8 mouse cellular contexts compared by ENCODE assay signal in the genomic region with DNA sequence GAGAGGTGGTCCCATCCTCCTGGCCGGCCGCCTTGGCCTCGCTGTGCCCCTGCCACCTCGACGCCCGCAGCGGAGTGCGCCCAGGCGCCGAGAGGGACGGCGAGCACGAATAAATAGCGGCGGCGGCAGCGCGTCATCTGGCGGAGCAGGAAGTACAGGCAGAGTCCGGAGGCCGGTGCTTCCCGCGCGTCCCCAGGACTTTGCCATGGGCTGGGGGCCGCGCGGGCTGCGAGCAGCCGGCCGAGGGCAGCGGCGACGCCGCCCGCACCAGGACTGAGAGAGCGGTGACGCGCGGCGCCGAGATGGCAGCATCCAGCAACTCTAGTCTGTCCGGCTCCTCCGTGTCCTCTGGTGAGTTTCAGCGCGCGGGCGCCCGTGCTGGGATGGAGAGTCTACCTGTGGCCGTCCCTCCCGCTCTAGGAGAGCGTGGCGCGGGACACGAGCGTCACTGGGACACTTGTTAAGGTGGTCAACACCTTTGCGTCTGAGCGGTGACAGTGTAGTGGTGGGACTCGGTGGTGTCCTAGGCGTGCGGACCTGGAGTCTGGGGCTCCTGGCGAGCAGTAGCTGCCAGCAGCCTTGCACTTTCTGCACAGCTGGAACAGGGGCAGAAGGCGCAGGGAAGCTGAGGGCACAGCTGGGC. TPM values are rescaled to one million over a fixed set of nuclear protein-coding genes. Genes with fewer than 3 reads are reported as not detected.
A peak's percentile ranks its signal among the peaks of the same experiment; 100 is the strongest.
DNase-seq lines count a peak whose midpoint lies in the region; ATAC-seq and TF ChIP-seq lines count a peak whose summit lies in the region.

No protein-coding gene starts in this region.

- TF ChIP-seq POLR2A in bone marrow macrophage, adult 2 months (IDR thresholded peaks at IDR 0.05; ENCODE audit: borderline replicate concordance, low read depth, low read length) = no peak
- 0 out of 2 replicates have a peak, but pooled peaks have one; percentile 25 for TF ChIP-seq POLR2A in thymus, adult 2 months (IDR thresholded peaks at IDR 0.05; ENCODE audit: control insufficient read depth, extremely low read depth, insufficient read depth, low read length, poor library complexity)

- H3K27ac ChIP-seq in bone marrow macrophage, adult 2 months (ENCODE audit: insufficient read depth, low read depth, low read length) = no peak overlapping the region
- H3K27ac ChIP-seq in embryonic facial prominence, embryonic 15.5 days (replicated peaks) = peak overlapping the region; percentile 63
- peak overlapping the region; percentile 77 for H3K27ac ChIP-seq in lung, embryonic 15.5 days
- H3K27ac ChIP-seq in neural tube, embryonic 14.5 days (ENCODE audit: low read depth, low read length) = peak overlapping the region; percentile 95
- no peak overlapping the region for H3K27ac ChIP-seq in thymus, adult 2 months (ENCODE audit: control insufficient read depth, insufficient read depth, low read length)

- H3K36me3 ChIP-seq in embryonic facial prominence, embryonic 15.5 days = no peaks in the 10 kb centered on the region
- H3K36me3 ChIP-seq in lung, embryonic 15.5 days = no peaks in the 10 kb centered on the region
- no peaks in the 10 kb centered on the region for H3K36me3 ChIP-seq in neural tube, embryonic 14.5 days (ENCODE audit: control insufficient read depth, insufficient read depth, low read length)
- no peaks in the 10 kb centered on the region for H3K36me3 ChIP-seq in thymus, adult 2 months (ENCODE audit: control insufficient read depth, insufficient read depth, low read length)

- no peaks in the 10 kb centered on the region for H3K9me3 ChIP-seq in embryonic facial prominence, embryonic 15.5 days (replicated peaks)
- H3K9me3 ChIP-seq in lung, embryonic 15.5 days = no peaks in the 10 kb centered on the region
- H3K9me3 ChIP-seq in neural tube, embryonic 14.5 days (ENCODE audit: control insufficient read depth, low read length) = no peaks in the 10 kb centered on the region

- H3K4me2 ChIP-seq in embryonic facial prominence, embryonic 15.5 days (replicated peaks) = peak overlapping the region; percentile 99
- H3K4me2 ChIP-seq in lung, embryonic 15.5 days = peak overlapping the region; percentile 99
- peak overlapping the region; percentile 88 for H3K4me2 ChIP-seq in neural tube, embryonic 14.5 days (ENCODE audit: low read depth, low read length)

- peaks cover 7% of the 10 kb centered on the region for H3K4me1 ChIP-seq in bone marrow macrophage, adult 2 months (ENCODE audit: control insufficient read depth, insufficient read depth, low read length)
- peaks cover 18% of the 10 kb centered on the region; the same call in 1 of the 2 replicates for H3K4me1 ChIP-seq in embryonic facial prominence, embryonic 15.5 days
- H3K4me1 ChIP-seq in lung, embryonic 15.5 days = peaks cover 22% of the 10 kb centered on the region
- peaks cover 7% of the 10 kb centered on the region; the same call in 1 of the 2 replicates for H3K4me1 ChIP-seq in neural tube, embryonic 14.5 days (ENCODE audit: control insufficient read depth, insufficient read depth, low read length)
- no peaks in the 10 kb centered on the region; the same call in 1 of the 2 replicates for H3K4me1 ChIP-seq in thymus, adult 2 months (replicated peaks; ENCODE audit: control insufficient read depth, insufficient read depth, low read length)

- H3K27me3 ChIP-seq in embryonic facial prominence, embryonic 15.5 days = peaks cover 18% of the 10 kb centered on the region
- H3K27me3 ChIP-seq in lung, embryonic 15.5 days = peaks cover 38% of the 10 kb centered on the region; the same call in 1 of the 2 replicates
- no peaks in the 10 kb centered on the region; the same call in 1 of the 2 replicates for H3K27me3 ChIP-seq in neural tube, embryonic 14.5 days (ENCODE audit: control insufficient read depth, insufficient read depth, low read length)
- peaks cover 9% of the 10 kb centered on the region; the same call in 1 of the 2 replicates for H3K27me3 ChIP-seq in thymus, adult 2 months (ENCODE audit: control insufficient read depth, insufficient read depth, low read length)

- intact Hi-C loops in heart, postnatal 36 days (cut with DNase I) = loop anchor here (2.0 to 5.0 kb wide), 2 partner anchors 39 to 78 kb away; no protein-coding TSS in a partner anchor

- under 1% methylated on average over 57 of the region's 62 CpGs for WGBS in embryonic facial prominence, embryonic 15.5 days
- WGBS in lung, embryonic 15.5 days = under 1% methylated on average over 58 of the region's 62 CpGs
- under 1% methylated on average over 62 of the region's 62 CpGs for WGBS in neural tube, embryonic 14.5 days
- WGBS in thymus, adult 2 months = under 1% methylated on average over 62 of the region's 62 CpGs

- peak; percentile 70 for DNase-seq in heart, postnatal 36 days
- DNase-seq in kidney, postnatal 4 days = peak; percentile 79 to 88
- peak; percentile 30 for DNase-seq in thymus, adult 2 months

- TF ChIP-seq CTCF in bone marrow macrophage, adult 2 months (IDR thresholded peaks at IDR 0.05; ENCODE audit: low read depth, low read length) = no peak
- TF ChIP-seq CTCF in thymus, adult 2 months (IDR thresholded peaks at IDR 0.05; ENCODE audit: borderline replicate concordance, control insufficient read depth, extremely low read depth, insufficient read depth, low read length, poor library complexity) = no peak

- peak; percentile 68 for ATAC-seq in CD4-positive, CD25-positive, alpha-beta regulatory T cell, adult 4 months
- peak; percentile 57 for ATAC-seq in embryonic facial prominence, embryonic 15.5 days (ENCODE audit: insufficient number of reproducible peaks, low FRiP score, low TSS enrichment, low read depth)
- peak; percentile 77 for ATAC-seq in lung, embryonic 15.5 days (ENCODE audit: borderline replicate concordance, extremely low read depth, low FRiP score, low TSS enrichment)
- ATAC-seq in neural tube, embryonic 14.5 days (ENCODE audit: low read depth) = peak; percentile 76

- peak overlapping the region; percentile 65 for H3K4me3 ChIP-seq in bone marrow macrophage, adult 2 months (ENCODE audit: insufficient read depth, low read length)
- H3K4me3 ChIP-seq in embryonic facial prominence, embryonic 15.5 days (replicated peaks) = peak overlapping the region; percentile 70
- peak overlapping the region; percentile 79 for H3K4me3 ChIP-seq in lung, embryonic 15.5 days
- peak overlapping the region; percentile 67 for H3K4me3 ChIP-seq in neural tube, embryonic 14.5 days (ENCODE audit: low read depth, low read length)
- peak overlapping the region; percentile 59 for H3K4me3 ChIP-seq in thymus, adult 2 months (ENCODE audit: control insufficient read depth, insufficient read depth, low read length)

- peak overlapping the region; percentile 62 for H3K9ac ChIP-seq in embryonic facial prominence, embryonic 15.5 days
- H3K9ac ChIP-seq in lung, embryonic 15.5 days = peak overlapping the region; percentile 78
- H3K9ac ChIP-seq in neural tube, embryonic 14.5 days (replicated peaks; ENCODE audit: low read depth, low read length) = peak overlapping the region; percentile 97

RNA-seq across cellular contexts. Expression of a gene that starts 0.6 kb away (rescaled TPM):
- 10 to 100 TPM in 1 of 2 experiments, 1 to 10 TPM in 1; 3.1 to 10.5 TPM for polyA plus RNA-seq in CD4-positive, CD25-positive, alpha-beta regulatory T cell, adult 4 months (2017; shearing (Covaris generic))
- polyA plus RNA-seq in bone marrow macrophage, adult 2 months (2012; ENCODE audit: insufficient read depth, insufficient read length, missing spikeins) = 8.0 and 9.5 TPM in 2 replicates
- 11.1 and 12.2 TPM in 2 replicates for polyA plus RNA-seq in embryonic facial prominence, embryonic 15.5 days (2015; fragmentation: Nextera tagmentation; extraction: Ambion mirVana)
- total RNA-seq in heart, postnatal 36 days (2021) = 1 to 10 TPM; 2.6 to 3.2 TPM
- polyA plus RNA-seq in lung, embryonic 15.5 days (2015; fragmentation: Nextera tagmentation; extraction: Ambion mirVana) = 13.0 and 13.6 TPM in 2 replicates
- 23.5 and 30.1 TPM in 2 replicates for polyA plus RNA-seq in neural tube, embryonic 14.5 days (2014; fragmentation: Nextera tagmentation; extraction: Ambion mirVana)
- 6.1 and 7.6 TPM in 2 replicates for polyA plus RNA-seq in thymus, adult 2 months (2012; rRNA removed)

Comparison
In these comparisons a context has a peak if more than half of its experiments do, and no peak if none do; other contexts are left out.
1. H3K27ac ChIP-seq: peak in embryonic facial prominence, embryonic 15.5 days (single experiment), lung, embryonic 15.5 days (single experiment) and neural tube, embryonic 14.5 days (single experiment); none in bone marrow macrophage, adult 2 months (single experiment) and thymus, adult 2 months (single experiment).
2. DNase-seq: peak in every context shown above with its lines; median percentile 84 in kidney, postnatal 4 days; 70 in heart, postnatal 36 days; 30 in thymus, adult 2 months.
3. Peak in every context shown above with its lines, with median percentiles within 50 percentile points of each other: ATAC-seq, H3K4me3 ChIP-seq, H3K4me2 ChIP-seq and H3K9ac ChIP-seq.